Mouse (Mus musculus): ENCODE data around the gene Htr1d.

- TF ChIP-seq HCFC1 (IDR thresholded peaks at IDR 0.05; ENCODE audit: borderline replicate concordance, insufficient read depth, low read length) = no peak
- TF ChIP-seq MAFK (IDR thresholded peaks at IDR 0.05; ENCODE audit: insufficient read depth, low read depth, low read length) = no peak
- no peak for TF ChIP-seq ZNF384 (IDR thresholded peaks at IDR 0.05; ENCODE audit: low read depth, low read length)
- TF ChIP-seq ZC3H11A (IDR thresholded peaks at IDR 0.05; ENCODE audit: borderline replicate concordance, low read depth, low read length) = no peak
- TF ChIP-seq CHD2 (IDR thresholded peaks at IDR 0.05; ENCODE audit: low read depth, low read length) = no peak
Observed at GRCm38 (mm10) chr4:136452286-136452685, 29.0 kb downstream of the Htr1d start.
